Mouse (Mus musculus) erythroblast, embryonic 14.5 days (primary cell): Measurements from ENCODE around the gene Wdr63. TPM values are rescaled to one million over a fixed set of nuclear protein-coding genes. Genes with fewer than 3 reads are reported as not detected.

Source experiments
- H3K27me3 ChIP-seq: 2 replicates; pipeline ENCODE4 v1.6.1; 2012; ENCODE audit warnings: inconsistent platforms; ENCODE audit not compliant: control insufficient read depth
- H3K36me3 ChIP-seq: 2 replicates; pipeline ENCODE4 v1.6.1; 2012; ENCODE audit warnings: mild to moderate bottlenecking, inconsistent platforms; ENCODE audit not compliant: control insufficient read depth
- H3K4me1 ChIP-seq: 2 replicates; pipeline ENCODE4 v1.6.1; 2012; ENCODE audit warnings: inconsistent platforms; ENCODE audit not compliant: control insufficient read depth
- H3K4me3 ChIP-seq: replicated peaks from 2 replicates; pipeline ENCODE3; 2012; ENCODE audit warnings: moderate library complexity, mild to moderate bottlenecking, inconsistent platforms
- H3K9me3 ChIP-seq: 2 replicates; pipeline ENCODE4 v1.6.1; 2012; ENCODE audit warnings: low read length, inconsistent platforms, mixed read lengths; ENCODE audit not compliant: control insufficient read depth
- GATA1 ChIP-seq: IDR thresholded peaks from 2 replicates; pipeline ENCODE4 v1.6.1; 2012; ENCODE audit warnings: low read length, inconsistent platforms, mixed read lengths
- TAL1 ChIP-seq: IDR thresholded peaks from 3 replicates; pipeline ENCODE4 v1.6.1; 2012; ENCODE audit warnings: low read length, inconsistent platforms, mixed read lengths
- polyA plus RNA-seq: library from polyadenylated mRNA; stranded (reverse); fragments of >175 nt; gene quantifications from 2 replicates; pipeline ENCODE4 v1.2.3, GENCODE M21; 2012

Wdr63 gene
- polyA plus RNA-seq, 1 experiment = not detected

GRCm38 (mm10) chr3:146150058-146150400 is 42.1 kb upstream of the Wdr63 start:
- Histone ChIP-seq H3K4me1 (peaks cover 7% of the 10 kb centered on the region), H3K9me3 (no peaks in the 10 kb centered on the region), H3K27me3 (peaks cover 18% of the 10 kb centered on the region), H3K4me3 (peak overlapping the region; percentile 53), H3K36me3 (no peaks in the 10 kb centered on the region)
- TF ChIP-seq GATA1 (no peak), TAL1 (no peak)

- H3K27me3 ChIP-seq = peaks cover 18% of the 10 kb centered on the region
- no peaks in the 10 kb centered on the region for H3K9me3 ChIP-seq
- no peak for TF ChIP-seq GATA1
- TF ChIP-seq TAL1 = no peak
- no peaks in the 10 kb centered on the region for H3K36me3 ChIP-seq
- H3K4me3 ChIP-seq = peak within 1 kb of the TSS; percentile 53
- H3K4me1 ChIP-seq = peaks cover 7% of the 10 kb centered on the region
Observed at GRCm38 (mm10) chr3:146149156-146150057, 41.5 kb upstream of the Wdr63 start, which contains the start of gene Mcoln2. Gene Mcoln2 (plus strand): TSS chr3:146149833.

GRCm38 (mm10) chr3:146146131-146146530 is 38.2 kb upstream of the Wdr63 start:
- H3K36me3 ChIP-seq = no peaks in the 10 kb centered on the region
- peaks cover 18% of the 10 kb centered on the region for H3K27me3 ChIP-seq
- no peak overlapping the region for H3K4me3 ChIP-seq
- TF ChIP-seq GATA1 (no peak), TAL1 (no peak)
- no peaks in the 10 kb centered on the region for H3K9me3 ChIP-seq
- peaks cover 7% of the 10 kb centered on the region for H3K4me1 ChIP-seq

- TF ChIP-seq GATA1 (no peak), TAL1 (no peak)
- no peaks in the 10 kb centered on the region for H3K9me3 ChIP-seq
Observed at GRCm38 (mm10) chr3:146145501-146145900, 37.6 kb upstream of the Wdr63 start.

GRCm38 (mm10) chr3:146142523-146142922 is 34.6 kb upstream of the Wdr63 start:
- no peaks in the 10 kb centered on the region for H3K36me3 ChIP-seq
- H3K27me3 ChIP-seq = no peaks in the 10 kb centered on the region
- peaks cover 2% of the 10 kb centered on the region for H3K4me1 ChIP-seq
- H3K9me3 ChIP-seq = no peaks in the 10 kb centered on the region
- H3K4me3 ChIP-seq = no peak overlapping the region
- TF ChIP-seq GATA1 (no peak), TAL1 (no peak)

More at GRCm38 (mm10) chr3:146145501-146145900, 37.6 kb upstream of the Wdr63 start:
- peaks cover 14% of the 10 kb centered on the region for H3K27me3 ChIP-seq
- no peak overlapping the region for H3K4me3 ChIP-seq
- no peaks in the 10 kb centered on the region for H3K36me3 ChIP-seq
- H3K4me1 ChIP-seq = peaks cover 7% of the 10 kb centered on the region

- H3K36me3 ChIP-seq = no peaks in the 10 kb centered on the region
- H3K4me3 ChIP-seq = no peak overlapping the region
- H3K27me3 ChIP-seq = no peaks in the 10 kb centered on the region
- H3K4me1 ChIP-seq = no peaks in the 10 kb centered on the region
- no peaks in the 10 kb centered on the region for H3K9me3 ChIP-seq
- TF ChIP-seq GATA1 (no peak), TAL1 (no peak)
Observed at GRCm38 (mm10) chr3:146140276-146140675, 32.3 kb upstream of the Wdr63 start.

GRCm38 (mm10) chr3:146136422-146136821 is 28.5 kb upstream of the Wdr63 start:
- no peaks in the 10 kb centered on the region for H3K27me3 ChIP-seq
- TF ChIP-seq GATA1 (no peak), TAL1 (no peak)
- H3K4me3 ChIP-seq = no peak overlapping the region
- no peaks in the 10 kb centered on the region for H3K36me3 ChIP-seq
- no peaks in the 10 kb centered on the region for H3K9me3 ChIP-seq
- no peaks in the 10 kb centered on the region for H3K4me1 ChIP-seq

- H3K36me3 ChIP-seq = no peaks in the 10 kb centered on the region
- H3K4me1 ChIP-seq = no peaks in the 10 kb centered on the region
- H3K27me3 ChIP-seq = no peaks in the 10 kb centered on the region
- H3K9me3 ChIP-seq = no peaks in the 10 kb centered on the region
- TF ChIP-seq TAL1 = no peak
- TF ChIP-seq GATA1 = no peak
- no peak overlapping the region for H3K4me3 ChIP-seq
Observed at GRCm38 (mm10) chr3:146135417-146135816, 27.5 kb upstream of the Wdr63 start.

GRCm38 (mm10) chr3:146134834-146135233 is 26.9 kb upstream of the Wdr63 start:
- Histone ChIP-seq H3K9me3 (no peaks in the 10 kb centered on the region), H3K4me3 (no peak overlapping the region), H3K27me3 (no peaks in the 10 kb centered on the region), H3K4me1 (no peaks in the 10 kb centered on the region), H3K36me3 (no peaks in the 10 kb centered on the region)
- TF ChIP-seq GATA1 = no peak
- no peak for TF ChIP-seq TAL1
